In genomic region chr3:96428941-96429818, GRCm38 (mm10) we compare ENCODE assay signal across 22 mouse cellular contexts. TPM values are rescaled to one million over a fixed set of nuclear protein-coding genes. Genes with fewer than 3 reads are reported as not detected.
DNase-seq lines count a peak whose midpoint lies in the region; ATAC-seq and TF ChIP-seq lines count a peak whose summit lies in the region.
"Had no signal": no experiment of that assay in that cellular context is flagged by ENCODE, and none has a peak within 500 bp of the region (broad histone marks: within the 10 kb centered on the region; RNA-seq: fewer than 3 reads in every experiment).

No protein-coding gene starts in this region.

- no peaks in the 10 kb centered on the region for H3K36me3 ChIP-seq in liver, embryonic 13.5 days

- H3K9ac ChIP-seq in liver, embryonic 13.5 days, result peak overlapping the region; percentile 61
- H3K9ac ChIP-seq: hindbrain, embryonic 14.5 days had no signal

- peaks cover 21% of the 10 kb centered on the region for H3K27me3 ChIP-seq in liver, embryonic 13.5 days

- intact Hi-C loops in gastrocnemius, adult 2 months (cut with DNase I), result no loop called here

- WGBS in liver, embryonic 13.5 days (ENCODE audit: insufficient replicate concordance), result 45% methylated on average over 13 of the region's 13 CpGs

- no peak for TF ChIP-seq CTCF in gastrocnemius, adult 2 months (IDR thresholded peaks at IDR 0.05)

- ATAC-seq in liver, embryonic 13.5 days (ENCODE audit: low read depth), result peak; percentile 93

- peak overlapping the region; percentile 18 for H3K4me3 ChIP-seq in liver, embryonic 13.5 days (replicated peaks)
- H3K4me3 ChIP-seq in gastrocnemius, adult 2 months, result no peak overlapping the region

- H3K27ac ChIP-seq in liver, embryonic 13.5 days, result peak overlapping the region; percentile 98
- no peak overlapping the region for H3K27ac ChIP-seq in gastrocnemius, adult 2 months
- H3K27ac ChIP-seq: hindbrain, embryonic 14.5 days; macrophage had no signal

- no peaks in the 10 kb centered on the region for H3K9me3 ChIP-seq in liver, embryonic 13.5 days (replicated peaks)

- H3K4me2 ChIP-seq in liver, embryonic 13.5 days, result peak overlapping the region; percentile 59
- H3K4me2 ChIP-seq: hindbrain, embryonic 14.5 days had no signal

- H3K4me1 ChIP-seq in liver, embryonic 13.5 days (replicated peaks), result peaks cover 49% of the 10 kb centered on the region

- peak; percentile 65 for DNase-seq in retina, postnatal 1 day
- no peak for DNase-seq in retina, embryonic 14.5 days (ENCODE audit: low spot score)
- DNase-seq in c-Kit-positive CD71-positive TER-119-negative erythroid progenitor cells, embryonic 14.5 days (ENCODE audit: low read depth), result peak; percentile 91
- DNase-seq in liver, embryonic 13.5 days, result peak; percentile 77
- peak; percentile 65 to 68 for DNase-seq in spleen, postnatal 4 days (ENCODE audit: low spot score in 2 of 2)
- DNase-seq in gastrocnemius, adult 2 months, result no peak
- DNase-seq in kidney, adult 18-20 months, result no peak
- DNase-seq: adrenal gland, postnatal 10 days; kidney, adult 2 months; kidney, postnatal 25 days; layer of hippocampus, postnatal 36 days; lung, adult 18-20 months; midbrain, embryonic 14.5 days had no signal

RNA-seq across cellular contexts. Expression of gene BC107364, which starts 22.9 kb away (rescaled TPM):
- polyA plus RNA-seq in liver, embryonic 13.5 days (2015; fragmentation: Nextera tagmentation; extraction: Ambion mirVana), result not detected in 2 replicates
- not detected for total RNA-seq in gastrocnemius, adult 2 months (2021)
- total RNA-seq: adrenal gland, postnatal 10 days; ES-E14; gastrocnemius, postnatal 4 days; layer of hippocampus, postnatal 36 days; left cerebral cortex, postnatal 36 days had no signal
- polyA plus RNA-seq: C2C12; embryonic facial prominence, embryonic 11.5 days; forebrain, embryonic 11.5 days; frontal cortex, adult 2 months; hindbrain, embryonic 14.5 days; macrophage; midbrain, embryonic 14.5 days had no signal

Comparison
In these comparisons a context has a peak if more than half of its experiments do, and no peak if none do; other contexts are left out.
1. DNase-seq: peak in retina, postnatal 1 day (single experiment), c-Kit-positive CD71-positive TER-119-negative erythroid progenitor cells, embryonic 14.5 days (single experiment), liver, embryonic 13.5 days (single experiment) and spleen, postnatal 4 days (2 of 2); none in retina, embryonic 14.5 days (single experiment), gastrocnemius, adult 2 months (single experiment) and kidney, adult 18-20 months (single experiment).